7 mouse cellular contexts compared by ENCODE assay signal in the genomic region with DNA sequence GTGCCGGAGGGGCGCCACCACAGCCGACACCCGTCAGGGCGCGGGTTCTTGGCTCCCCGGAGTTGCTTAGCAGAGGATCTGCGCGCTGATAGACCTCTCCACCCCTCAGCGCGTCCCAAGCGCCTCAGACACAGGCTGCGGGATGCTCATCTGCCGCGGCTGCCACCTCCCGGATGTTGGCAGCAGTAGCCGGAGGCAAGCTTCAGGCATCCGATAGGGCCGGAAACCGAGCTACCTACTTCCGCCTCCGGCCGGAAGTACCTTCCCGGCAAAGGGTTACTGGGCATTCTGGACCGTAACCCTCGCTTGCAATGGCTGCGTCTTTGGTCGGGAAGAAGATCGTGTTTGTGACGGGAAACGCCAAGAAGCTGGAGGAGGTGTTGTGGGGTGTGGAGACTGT. TPM values are rescaled to one million over a fixed set of nuclear protein-coding genes. Genes with fewer than 3 reads are reported as not detected.
DNase-seq lines count a peak whose midpoint lies in the region; ATAC-seq lines count a peak whose summit lies in the region.

Itpa (plus strand) TSS at position 52 of the 400 bp plus-strand sequence.

- H3K27ac ChIP-seq in limb, embryonic 10.5 days: peak within 1 kb of the TSS; percentile 89
- peak within 1 kb of the TSS; percentile 91 for H3K27ac ChIP-seq in midbrain, embryonic 13.5 days

- H3K9ac ChIP-seq in midbrain, embryonic 13.5 days (replicated peaks): peak within 1 kb of the TSS; percentile 82

- H3K4me3 ChIP-seq in limb, embryonic 10.5 days: peak within 1 kb of the TSS; percentile 79
- peak within 1 kb of the TSS; percentile 76 for H3K4me3 ChIP-seq in midbrain, embryonic 13.5 days (replicated peaks)

- peak within 1 kb of the TSS; percentile 94 for H3K4me2 ChIP-seq in midbrain, embryonic 13.5 days (replicated peaks)

- peak; percentile 76 for ATAC-seq in midbrain, embryonic 13.5 days

- no peaks in the 10 kb centered on the region for H3K9me3 ChIP-seq in limb, embryonic 10.5 days (replicated peaks)
- H3K9me3 ChIP-seq in midbrain, embryonic 13.5 days: no peaks in the 10 kb centered on the region

- 1% methylated on average over 31 of the region's 31 CpGs for WGBS in limb, embryonic 10.5 days
- WGBS in midbrain, embryonic 13.5 days: under 1% methylated on average over 31 of the region's 31 CpGs

- peak; percentile 90 for DNase-seq in adrenal gland, postnatal 10 days
- DNase-seq in embryo, embryonic 9.5 days (ENCODE audit: extremely low spot score): peak; percentile 86
- no peak for DNase-seq in gonadal fat pad, adult 2 months (ENCODE audit: low read depth)
- DNase-seq in kidney, adult 11 months: peak; percentile 85
- peak; percentile 90 for DNase-seq in limb, embryonic 10.5 days (ENCODE audit: low spot score)
- DNase-seq in spleen, adult 12 weeks (ENCODE audit: low spot score): peak; percentile 76

- H3K27me3 ChIP-seq in limb, embryonic 10.5 days (ENCODE audit: low read depth, poor library complexity, severe bottlenecking): no peaks in the 10 kb centered on the region
- H3K27me3 ChIP-seq in midbrain, embryonic 13.5 days: no peaks in the 10 kb centered on the region

- peaks cover 21% of the 10 kb centered on the region for H3K36me3 ChIP-seq in limb, embryonic 10.5 days
- H3K36me3 ChIP-seq in midbrain, embryonic 13.5 days: peaks cover 13% of the 10 kb centered on the region

- H3K4me1 ChIP-seq in limb, embryonic 10.5 days: peaks cover 27% of the 10 kb centered on the region
- H3K4me1 ChIP-seq in midbrain, embryonic 13.5 days (replicated peaks): peaks cover 34% of the 10 kb centered on the region

RNA-seq across cellular contexts. Expression of gene Itpa, which starts in this region (rescaled TPM):
- total RNA-seq in adrenal gland, postnatal 10 days (2021): 10 to 100 TPM; 26.6 to 33.3 TPM
- polyA plus RNA-seq in gonadal fat pad, adult 2 months (2012; rRNA removed): 28.9 and 36.6 TPM in 2 replicates
- 150 and 154 TPM in 2 replicates for polyA plus RNA-seq in limb, embryonic 10.5 days (2016; fragmentation: Nextera tagmentation; extraction: Ambion mirVana)
- polyA plus RNA-seq in midbrain, embryonic 13.5 days (2015; fragmentation: Nextera tagmentation; extraction: Ambion mirVana): 155 and 165 TPM in 2 replicates
